Mouse (Mus musculus): ENCODE measurements around the gene Zeb2. TPM values are rescaled to one million over a fixed set of nuclear protein-coding genes. Genes with fewer than 3 reads are reported as not detected.

Gene Zeb2
- polyA plus RNA-seq, 1 experiment from 2014 or later = 38.0 TPM

DNA sequence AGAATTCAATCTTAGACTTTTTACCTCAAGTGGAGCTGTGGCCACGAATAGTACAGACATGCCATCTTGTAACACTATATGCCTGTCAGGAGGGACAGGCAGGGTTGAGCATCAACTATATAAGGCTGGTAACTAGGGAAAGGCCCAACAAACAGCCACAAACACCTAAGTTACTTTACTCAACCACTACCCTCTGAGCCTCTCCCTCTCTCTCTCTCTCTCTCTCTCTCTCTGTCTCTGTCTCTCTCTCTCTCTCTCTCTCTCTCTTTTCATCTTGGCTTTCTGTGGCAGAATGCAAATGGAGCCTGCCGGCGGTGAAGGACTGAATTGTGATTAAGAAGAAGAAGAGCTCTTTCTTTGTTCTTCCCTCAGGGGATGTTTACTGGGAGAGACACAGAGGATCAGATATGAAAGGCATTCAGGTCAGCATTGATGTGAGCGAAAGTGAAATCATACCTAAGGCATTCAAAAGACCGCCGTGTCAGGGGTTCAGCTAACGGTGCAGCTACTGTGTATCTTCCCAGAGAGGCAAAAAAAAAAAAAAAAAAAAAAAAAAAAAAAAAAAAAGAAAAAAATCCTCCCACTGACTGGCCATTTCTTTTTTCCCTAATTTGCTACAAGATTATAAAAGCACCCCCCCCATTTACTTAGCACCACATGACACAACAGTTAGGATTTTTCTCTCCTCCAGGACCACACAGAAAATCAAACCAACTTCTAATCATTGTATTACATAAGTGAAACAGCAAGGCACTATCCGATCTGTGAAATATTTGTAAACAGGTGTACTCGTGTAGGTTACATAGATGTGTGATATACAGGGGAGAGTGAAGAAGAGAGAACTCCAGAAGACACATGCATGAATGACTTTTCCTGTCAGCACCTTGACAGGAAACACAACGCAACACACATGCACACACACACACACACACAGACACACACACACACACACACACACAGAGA is 13.9 kb downstream of the Zeb2 start:
- Histone ChIP-seq H3K4me2 (peak overlapping the region; percentile 81), H3K4me3 (peak overlapping the region; percentile 4; the same call in 1 of the 2 replicates), H3K27me3 (no peaks in the 10 kb centered on the region), H3K9me3 (no peaks in the 10 kb centered on the region), H3K27ac (replicated peaks) (peak overlapping the region; percentile 35), H3K4me1 (replicated peaks) (peaks cover 53% of the 10 kb centered on the region), H3K36me3 (no peaks in the 10 kb centered on the region), H3K9ac (no peak overlapping the region)
- ATAC-seq (ENCODE audit: low FRiP score, low read depth) = 0 out of 2 replicates have a peak, but pooled peaks have one; percentile 27
- WGBS = 16% methylated on average over 10 of the region's 10 CpGs

- Histone ChIP-seq H3K9ac (no peak overlapping the region), H3K9me3 (no peaks in the 10 kb centered on the region), H3K4me1 (replicated peaks) (peaks cover 60% of the 10 kb centered on the region), H3K4me3 (no peak overlapping the region), H3K27ac (replicated peaks) (no peak overlapping the region), H3K27me3 (no peaks in the 10 kb centered on the region), H3K4me2 (no peak overlapping the region), H3K36me3 (no peaks in the 10 kb centered on the region)
- 55% methylated on average over 8 of the region's 8 CpGs for WGBS
- ATAC-seq (ENCODE audit: low FRiP score, low read depth) = no peak
Observed at GRCm38 (mm10) chr2:45102191-45102638, 15.0 kb downstream of the Zeb2 start.

DNA sequence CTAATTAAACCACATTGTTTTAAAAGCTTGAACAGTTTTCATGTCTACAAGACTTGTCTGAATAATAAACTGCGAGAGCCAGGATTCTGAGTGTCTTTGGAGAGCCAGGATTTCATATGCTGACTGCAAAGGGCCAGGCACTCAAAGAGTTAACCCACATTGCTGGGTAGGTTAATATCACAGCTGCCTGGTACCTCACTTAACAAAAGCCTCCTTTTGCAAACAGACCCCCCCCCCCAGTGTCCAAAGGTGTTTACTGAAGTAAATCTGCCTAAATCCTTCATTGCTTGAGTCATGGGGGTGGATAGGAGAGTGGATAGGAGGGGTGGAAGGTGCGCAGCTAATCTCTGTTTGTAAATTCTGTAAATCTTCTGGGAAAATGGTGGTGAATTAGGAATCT is 15.6 kb downstream of the Zeb2 start:
- Histone ChIP-seq H3K27me3 (no peaks in the 10 kb centered on the region), H3K9ac (no peak overlapping the region), H3K4me3 (no peak overlapping the region), H3K4me1 (replicated peaks) (peaks cover 66% of the 10 kb centered on the region), H3K36me3 (no peaks in the 10 kb centered on the region), H3K4me2 (no peak overlapping the region), H3K9me3 (no peaks in the 10 kb centered on the region), H3K27ac (replicated peaks) (peak overlapping the region; percentile 36)
- ATAC-seq (ENCODE audit: low FRiP score, low read depth) = no peak
- 65% methylated on average over 2 of the region's 2 CpGs for WGBS

DNA sequence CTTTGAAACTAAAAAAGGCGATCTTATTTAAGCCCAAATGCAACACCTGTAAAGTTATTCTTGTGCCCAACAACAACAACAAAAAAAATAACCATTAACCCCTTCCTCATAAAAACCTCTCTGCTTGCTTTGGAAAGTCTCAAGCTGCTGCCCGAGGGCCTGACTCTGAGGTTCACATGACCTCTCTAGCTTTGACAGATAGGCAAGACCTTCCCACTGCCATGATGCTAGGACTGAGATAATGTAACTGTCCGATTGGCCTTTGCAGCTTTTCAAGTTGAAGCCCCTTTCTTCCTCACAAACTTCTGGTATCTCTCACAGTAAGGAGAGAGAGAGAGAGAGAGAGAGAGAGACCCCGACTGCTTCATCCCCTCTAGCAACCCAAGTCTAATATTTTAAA is 16.2 kb downstream of the Zeb2 start:
- H3K9ac ChIP-seq = no peak overlapping the region
- peaks cover 65% of the 10 kb centered on the region for H3K4me1 ChIP-seq (replicated peaks)
- no peaks in the 10 kb centered on the region for H3K27me3 ChIP-seq

GRCm38 (mm10) chr2:45100628-45101027 is 16.6 kb downstream of the Zeb2 start:
- Histone ChIP-seq H3K4me2 (peak overlapping the region; percentile 11; the same call in 1 of the 2 replicates), H3K4me3 (no peak overlapping the region), H3K9ac (no peak overlapping the region), H3K9me3 (no peaks in the 10 kb centered on the region), H3K4me1 (replicated peaks) (peaks cover 64% of the 10 kb centered on the region), H3K27me3 (no peaks in the 10 kb centered on the region), H3K27ac (replicated peaks) (0 out of 2 replicates have a peak overlapping the region, but pooled peaks have one; percentile 7), H3K36me3 (no peaks in the 10 kb centered on the region)
- 53% methylated on average over 7 of the region's 7 CpGs for WGBS
- ATAC-seq (ENCODE audit: low FRiP score, low read depth) = no peak

More for the DNA sequence above, 16.2 kb downstream of the Zeb2 start:
- no peak for ATAC-seq (ENCODE audit: low FRiP score, low read depth)
- H3K27ac ChIP-seq (replicated peaks) = peak overlapping the region; percentile 7; the same call in 1 of the 2 replicates
- peak overlapping the region; percentile 11; the same call in 1 of the 2 replicates for H3K4me2 ChIP-seq
- H3K9me3 ChIP-seq = no peaks in the 10 kb centered on the region
- H3K36me3 ChIP-seq = no peaks in the 10 kb centered on the region
- no peak overlapping the region for H3K4me3 ChIP-seq
- WGBS = 52% methylated on average over 4 of the region's 4 CpGs

GRCm38 (mm10) chr2:45100017-45100416 is 17.2 kb downstream of the Zeb2 start:
- peaks cover 60% of the 10 kb centered on the region for H3K4me1 ChIP-seq (replicated peaks)
- H3K4me3 ChIP-seq = no peak overlapping the region
- ATAC-seq (ENCODE audit: low FRiP score, low read depth) = no peak
- 77% methylated on average over 4 of the region's 4 CpGs for WGBS
- H3K9ac ChIP-seq = no peak overlapping the region
- H3K36me3 ChIP-seq = no peaks in the 10 kb centered on the region
- 0 out of 2 replicates have a peak overlapping the region, but pooled peaks have one; percentile 48 for H3K27ac ChIP-seq (replicated peaks)
- H3K9me3 ChIP-seq = no peaks in the 10 kb centered on the region
- H3K4me2 ChIP-seq = no peak overlapping the region
- no peaks in the 10 kb centered on the region for H3K27me3 ChIP-seq

GRCm38 (mm10) chr2:45099081-45099480 is 18.1 kb downstream of the Zeb2 start:
- 80% methylated on average over 4 of the region's 4 CpGs for WGBS
- peaks cover 54% of the 10 kb centered on the region for H3K4me1 ChIP-seq (replicated peaks)

DNA sequence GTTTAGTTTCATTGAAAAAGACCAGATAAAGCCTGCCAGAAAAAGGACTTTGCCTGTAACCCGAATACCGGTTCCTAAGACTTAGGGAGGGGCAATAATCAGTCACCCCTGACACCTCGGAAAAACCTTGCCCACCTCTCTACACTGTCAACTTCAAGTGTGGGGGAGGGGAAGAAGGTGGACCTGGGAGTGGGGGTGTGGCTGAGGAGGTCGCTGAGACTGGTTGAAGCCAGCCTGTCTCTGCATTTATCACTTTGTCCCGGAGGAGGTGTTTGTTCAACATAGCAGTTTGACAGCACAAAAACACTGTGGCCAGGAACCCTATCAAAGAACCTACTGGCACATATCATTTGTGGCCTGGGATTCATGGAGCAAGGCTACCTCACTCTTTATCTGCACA is 19.2 kb downstream of the Zeb2 start:
- no peaks in the 10 kb centered on the region for H3K36me3 ChIP-seq
- ATAC-seq (ENCODE audit: low FRiP score, low read depth) = no peak
- H3K9ac ChIP-seq = no peak overlapping the region
- H3K27me3 ChIP-seq = no peaks in the 10 kb centered on the region
- WGBS = 4% methylated on average over 5 of the region's 5 CpGs
- peaks cover 55% of the 10 kb centered on the region for H3K4me1 ChIP-seq (replicated peaks)
- H3K4me3 ChIP-seq = no peak overlapping the region
- 0 out of 2 replicates have a peak overlapping the region, but pooled peaks have one; percentile 21 for H3K27ac ChIP-seq (replicated peaks)
- H3K4me2 ChIP-seq = peak overlapping the region; percentile 1; the same call in 1 of the 2 replicates
- no peaks in the 10 kb centered on the region for H3K9me3 ChIP-seq

More at GRCm38 (mm10) chr2:45099081-45099480, 18.1 kb downstream of the Zeb2 start:
- Histone ChIP-seq H3K27ac (replicated peaks) (no peak overlapping the region), H3K9ac (no peak overlapping the region), H3K27me3 (no peaks in the 10 kb centered on the region), H3K9me3 (no peaks in the 10 kb centered on the region), H3K36me3 (no peaks in the 10 kb centered on the region), H3K4me2 (no peak overlapping the region), H3K4me3 (no peak overlapping the region)
- no peak for ATAC-seq (ENCODE audit: low FRiP score, low read depth)

DNA sequence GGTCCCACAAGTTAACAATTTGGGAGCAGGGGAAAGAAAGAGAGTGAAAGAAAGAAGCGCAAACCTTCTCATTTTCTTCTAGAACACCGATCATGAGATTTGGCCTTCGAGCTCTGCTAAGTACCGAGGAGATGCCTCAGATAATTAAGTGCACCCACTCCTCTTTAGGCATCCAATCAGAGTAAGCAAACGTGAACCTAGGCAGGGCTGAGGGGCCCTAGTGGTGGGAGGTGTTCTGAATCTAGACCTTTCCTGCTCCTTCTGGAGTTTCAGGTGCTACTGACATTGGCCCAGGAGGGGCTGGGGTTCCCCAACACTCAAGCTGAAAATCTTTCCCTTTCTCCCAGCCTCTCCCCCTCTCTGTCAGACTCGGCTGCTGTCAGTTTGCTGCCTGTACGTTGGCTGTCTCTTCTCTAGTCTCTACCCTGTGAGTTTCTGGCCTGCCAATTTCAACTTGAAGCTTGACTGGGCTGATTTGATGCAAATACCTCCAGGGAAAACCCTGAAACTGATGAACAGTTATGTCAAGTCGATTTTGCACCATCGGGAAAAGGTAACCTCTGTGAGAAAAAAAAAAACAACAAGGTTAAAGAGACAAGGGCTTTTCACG is 20.5 kb downstream of the Zeb2 start:
- WGBS = 21% methylated on average over 10 of the region's 10 CpGs
- ATAC-seq (ENCODE audit: low FRiP score, low read depth) = 0 out of 2 replicates have a peak, but pooled peaks have one; percentile 35
- peak overlapping the region; percentile 21 for H3K27ac ChIP-seq (replicated peaks)
- H3K4me3 ChIP-seq = no peak overlapping the region
- peaks cover 51% of the 10 kb centered on the region for H3K4me1 ChIP-seq (replicated peaks)
- no peaks in the 10 kb centered on the region for H3K36me3 ChIP-seq
- no peak overlapping the region for H3K9ac ChIP-seq
- H3K9me3 ChIP-seq = no peaks in the 10 kb centered on the region
- H3K4me2 ChIP-seq = peak overlapping the region; percentile 20; the same call in 1 of the 2 replicates
- no peaks in the 10 kb centered on the region for H3K27me3 ChIP-seq

DNA sequence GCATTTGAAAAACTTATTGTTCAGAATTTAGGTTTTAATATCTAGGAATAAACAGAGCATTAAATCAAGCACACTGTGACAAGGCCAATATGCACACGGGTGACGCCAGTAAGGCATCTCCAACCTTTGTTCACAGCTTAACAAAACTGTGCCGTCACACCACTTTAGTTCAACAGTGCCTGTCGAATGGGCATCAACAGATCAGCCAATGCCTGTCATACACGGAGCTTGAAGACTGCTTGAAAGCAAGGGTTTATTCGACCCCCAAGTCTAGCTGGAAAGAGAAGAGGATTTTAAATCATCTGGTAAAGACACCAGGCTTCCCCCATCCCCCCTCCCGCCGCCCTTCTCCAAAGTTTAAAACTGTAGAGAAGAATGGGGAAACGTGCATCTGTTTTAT is 21.4 kb downstream of the Zeb2 start:
- no peaks in the 10 kb centered on the region for H3K9me3 ChIP-seq
- 0 out of 2 replicates have a peak, but pooled peaks have one; percentile 49 for ATAC-seq (ENCODE audit: low FRiP score, low read depth)

GRCm38 (mm10) chr2:45094371-45094967 is 22.7 kb downstream of the Zeb2 start:
- no peaks in the 10 kb centered on the region for H3K36me3 ChIP-seq
- ATAC-seq (ENCODE audit: low FRiP score, low read depth) = no peak
- H3K9ac ChIP-seq = no peak overlapping the region
- no peak overlapping the region for H3K4me3 ChIP-seq
- no peak overlapping the region for H3K4me2 ChIP-seq
- peaks cover 35% of the 10 kb centered on the region for H3K4me1 ChIP-seq (replicated peaks)
- H3K27ac ChIP-seq (replicated peaks) = no peak overlapping the region
- whole genome bisulfite sequencing = 73% methylated on average over 2 of the region's 2 CpGs
- H3K27me3 ChIP-seq = no peaks in the 10 kb centered on the region
- H3K9me3 ChIP-seq = no peaks in the 10 kb centered on the region

More for the DNA sequence above, 21.4 kb downstream of the Zeb2 start:
- no peaks in the 10 kb centered on the region for H3K27me3 ChIP-seq
- no peak overlapping the region for H3K9ac ChIP-seq
- 23% methylated on average over 9 of the region's 9 CpGs for WGBS
- no peak overlapping the region for H3K4me3 ChIP-seq
- H3K4me2 ChIP-seq = no peak overlapping the region
- no peaks in the 10 kb centered on the region for H3K36me3 ChIP-seq
- H3K27ac ChIP-seq (replicated peaks) = no peak overlapping the region
- peaks cover 42% of the 10 kb centered on the region for H3K4me1 ChIP-seq (replicated peaks)

Measured in hindbrain, embryonic 15.5 days (tissue).